Mouse (Mus musculus) brown adipose tissue, adult 24 weeks (tissue): ENCODE data around the gene Cnnm3. TPM values are rescaled to one million over a fixed set of nuclear protein-coding genes. Genes with fewer than 3 reads are reported as not detected.

Experiments
- H3K27ac ChIP-seq: fragments of 200-500 bp; replicated peaks from 2 replicates; pipeline ENCODE4 v1.5.1; 2012; ENCODE audit warnings: low read depth, mild to moderate bottlenecking, low read length
- H3K4me1 ChIP-seq: fragments of 200-500 bp; 2 replicates; pipeline ENCODE4 v1.6.1; 2012; ENCODE audit warnings: low read length, mixed read lengths; ENCODE audit not compliant: control insufficient read depth, insufficient read depth, insufficient read length
- H3K4me3 ChIP-seq: fragments of 200-500 bp; 2 replicates; pipeline ENCODE4 v1.5.1; 2012; ENCODE audit warnings: low read depth, mild to moderate bottlenecking, low read length, moderate library complexity; ENCODE audit not compliant: insufficient read depth
- polyA plus RNA-seq: library from polyadenylated mRNA; stranded (reverse); fragments of >200 nt; gene quantifications from 2 replicates; pipeline ENCODE4 v1.2.4, GENCODE M21; 2012; ENCODE audit not compliant: missing spikeins, insufficient read depth, insufficient read length

Gene Cnnm3
- polyA plus RNA-seq, result 7.2 and 7.3 TPM in 2 replicates

- Histone ChIP-seq H3K4me3 (peak within 1 kb of the TSS; percentile 89), H3K4me1 (0 out of 2 replicates have a peak, but pooled peaks cover 9% of the 10 kb centered on the region), H3K27ac (peak within 1 kb of the TSS; percentile 50)
Observed at GRCm38 (mm10) chr1:36511289-36512021, at the start of gene Cnnm3. TSS of gene Cnnm3 (plus strand) at chr1:36511867.

- no peaks in the 10 kb centered on the region for H3K4me1 ChIP-seq
- no peak overlapping the region for H3K4me3 ChIP-seq
- no peak overlapping the region for H3K27ac ChIP-seq
Observed at GRCm38 (mm10) chr1:36465641-36466160, 46.0 kb upstream of the Cnnm3 start.

GRCm38 (mm10) chr1:36467446-36467845 lies 44.2 kb upstream of the Cnnm3 start:
- Histone ChIP-seq H3K4me1 (peaks cover 5% of the 10 kb centered on the region; the same call in 1 of the 2 replicates), H3K4me3 (no peak overlapping the region)

GRCm38 (mm10) chr1:36469811-36470444 lies 41.7 kb upstream of the Cnnm3 start:
- H3K4me3 ChIP-seq, result no peak overlapping the region
- H3K4me1 ChIP-seq, result peaks cover 23% of the 10 kb centered on the region
- H3K27ac ChIP-seq, result no peak overlapping the region

More at GRCm38 (mm10) chr1:36467446-36467845, 44.2 kb upstream of the Cnnm3 start:
- H3K27ac ChIP-seq, result no peak overlapping the region

DNA sequence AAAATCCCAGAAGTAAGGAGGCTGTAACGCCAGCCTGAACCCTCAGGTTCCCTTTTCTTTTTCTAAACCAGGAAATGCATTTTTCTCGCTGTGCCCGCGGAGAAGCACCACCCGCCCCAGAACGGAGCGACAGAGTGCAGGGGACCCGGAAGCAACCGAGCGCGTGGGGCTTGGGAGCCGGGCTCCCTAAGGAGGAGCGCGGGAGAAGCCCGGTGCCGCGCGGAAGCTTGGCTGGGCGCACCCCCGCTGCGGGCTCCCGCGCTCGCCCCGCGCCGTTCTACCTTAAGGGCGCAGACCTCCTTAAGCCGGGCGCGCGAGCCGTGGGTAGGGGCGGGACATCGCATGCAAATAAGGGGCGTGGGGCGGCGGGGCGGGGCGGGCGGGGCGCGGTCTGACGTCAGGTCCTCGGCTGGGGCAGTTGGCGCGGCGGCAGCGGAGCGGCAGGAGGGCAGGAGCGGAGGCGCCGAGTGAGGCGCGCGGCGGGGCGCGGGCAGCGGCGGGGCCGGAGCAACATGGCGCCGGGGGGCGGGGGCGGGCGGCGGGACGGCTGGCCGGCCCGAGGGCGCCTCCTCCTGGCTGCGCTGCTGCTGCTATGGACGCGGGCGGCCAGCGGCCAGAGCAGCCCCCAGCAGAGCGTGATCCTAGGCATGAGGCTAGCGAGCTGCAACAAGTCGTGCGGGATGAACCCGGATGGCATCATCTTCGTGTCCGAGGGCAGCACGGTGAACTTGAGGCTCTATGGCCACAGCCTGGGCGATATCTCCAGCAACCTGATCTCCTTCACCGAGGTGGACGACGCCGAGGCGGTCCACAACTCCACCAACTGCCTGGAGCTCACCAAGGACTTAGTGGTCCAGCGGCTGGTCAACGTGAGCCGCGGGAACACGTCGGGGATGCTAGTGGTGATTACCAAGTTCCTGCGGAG lies 40.2 kb upstream of the Cnnm3 start, which contains the start of gene Cnnm4:
Cnnm4 (plus strand) TSS at position 440 of the 925 bp plus-strand sequence.
- peak within 1 kb of the TSS; percentile 76 for H3K27ac ChIP-seq
- peaks cover 30% of the 10 kb centered on the region for H3K4me1 ChIP-seq
- peak within 1 kb of the TSS; percentile 98 for H3K4me3 ChIP-seq

GRCm38 (mm10) chr1:36472106-36472440 lies 39.6 kb upstream of the Cnnm3 start:
- peaks cover 30% of the 10 kb centered on the region for H3K4me1 ChIP-seq
- H3K4me3 ChIP-seq, result peak overlapping the region; percentile 64
- H3K27ac ChIP-seq, result no peak overlapping the region

DNA sequence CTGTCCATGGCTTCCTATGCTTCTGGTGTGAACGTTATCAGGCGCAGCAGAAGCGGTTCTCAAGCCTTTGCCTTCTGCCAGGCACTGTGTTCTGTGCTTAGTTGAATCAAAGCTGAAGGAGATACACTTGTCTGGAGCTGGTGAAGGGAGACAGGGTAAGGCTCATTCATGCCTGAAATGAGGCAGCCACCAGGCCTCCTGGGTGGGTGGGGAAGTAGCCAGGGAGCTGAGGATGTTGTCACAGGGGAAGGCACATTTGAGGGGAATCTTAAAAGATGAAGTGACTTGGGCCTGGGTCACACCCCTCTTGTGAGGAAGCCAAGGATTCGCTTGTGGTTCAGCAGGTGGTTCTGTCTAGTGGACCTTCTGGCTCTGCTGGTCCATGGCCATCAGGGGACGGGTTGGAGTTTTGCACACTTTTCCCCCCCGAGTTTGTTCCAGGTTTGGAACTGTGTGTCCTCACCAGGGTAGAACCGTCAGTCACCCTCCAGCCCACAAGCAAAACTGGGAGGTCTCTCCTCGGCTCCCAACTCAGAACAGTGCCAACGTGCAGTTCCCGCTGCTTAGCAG lies 38.4 kb upstream of the Cnnm3 start:
- Histone ChIP-seq H3K27ac (no peak overlapping the region), H3K4me1 (peaks cover 30% of the 10 kb centered on the region), H3K4me3 (0 out of 2 replicates have a peak overlapping the region, but pooled peaks have one; percentile 13)

GRCm38 (mm10) chr1:36474646-36475045 lies 37.0 kb upstream of the Cnnm3 start:
- no peak overlapping the region for H3K27ac ChIP-seq
- H3K4me3 ChIP-seq, result no peak overlapping the region
- H3K4me1 ChIP-seq, result peaks cover 30% of the 10 kb centered on the region

- H3K4me1 ChIP-seq, result peaks cover 30% of the 10 kb centered on the region
- H3K4me3 ChIP-seq, result no peak overlapping the region
- H3K27ac ChIP-seq, result no peak overlapping the region
Observed at GRCm38 (mm10) chr1:36475480-36476110, 36.1 kb upstream of the Cnnm3 start.

DNA sequence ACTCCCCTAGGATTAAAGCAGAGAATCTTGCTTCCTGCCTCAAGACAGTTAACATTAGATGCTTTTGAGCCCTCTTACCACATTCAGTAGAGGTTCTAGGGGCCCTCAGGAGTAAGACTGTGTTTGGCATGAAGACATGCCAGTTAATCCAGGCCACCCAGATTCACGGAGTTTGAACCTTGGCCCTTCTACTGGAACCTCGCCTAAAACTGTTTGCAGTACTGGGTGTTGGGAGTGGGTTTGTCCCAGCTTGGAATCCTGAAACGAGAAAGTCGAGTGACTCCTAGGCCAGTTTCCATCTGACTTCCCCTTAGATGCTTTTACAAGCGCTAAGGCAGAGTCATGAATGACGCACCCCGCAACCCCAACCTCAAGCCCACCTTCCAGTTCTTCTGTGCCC lies 35.2 kb upstream of the Cnnm3 start:
- Histone ChIP-seq H3K4me1 (peaks cover 30% of the 10 kb centered on the region), H3K27ac (no peak overlapping the region)

DNA sequence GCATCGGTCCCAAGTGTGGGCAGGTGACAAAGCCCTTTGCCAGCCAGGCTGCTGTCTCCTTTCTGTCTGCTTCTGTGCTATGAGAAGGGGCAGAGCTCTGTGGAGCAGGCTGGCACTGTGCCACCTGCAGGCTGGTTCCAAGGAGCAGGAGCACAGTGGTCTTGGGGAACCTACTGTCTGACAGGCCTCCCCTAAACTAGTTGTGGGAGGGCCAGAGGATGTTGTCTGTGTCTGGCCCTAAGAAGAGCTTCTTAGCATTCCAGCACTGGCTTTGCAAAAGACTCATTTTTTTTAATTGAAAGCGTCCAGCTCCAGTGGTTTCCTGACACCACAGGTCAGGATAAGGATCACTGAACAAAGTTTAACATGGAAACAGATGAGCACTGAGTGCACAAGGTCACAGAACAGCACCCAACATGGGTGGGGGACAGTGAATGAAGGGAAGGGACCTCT lies 33.3 kb upstream of the Cnnm3 start:
- no peak overlapping the region for H3K4me3 ChIP-seq
- H3K4me1 ChIP-seq, result peaks cover 16% of the 10 kb centered on the region

More for the DNA sequence above, 35.2 kb upstream of the Cnnm3 start:
- no peak overlapping the region for H3K4me3 ChIP-seq

GRCm38 (mm10) chr1:36479903-36480899 lies 31.5 kb upstream of the Cnnm3 start:
- Histone ChIP-seq H3K4me1 (peaks cover 4% of the 10 kb centered on the region; the same call in 1 of the 2 replicates), H3K4me3 (no peak overlapping the region), H3K27ac (no peak overlapping the region)

More for the DNA sequence above, 33.3 kb upstream of the Cnnm3 start:
- H3K27ac ChIP-seq, result no peak overlapping the region

DNA sequence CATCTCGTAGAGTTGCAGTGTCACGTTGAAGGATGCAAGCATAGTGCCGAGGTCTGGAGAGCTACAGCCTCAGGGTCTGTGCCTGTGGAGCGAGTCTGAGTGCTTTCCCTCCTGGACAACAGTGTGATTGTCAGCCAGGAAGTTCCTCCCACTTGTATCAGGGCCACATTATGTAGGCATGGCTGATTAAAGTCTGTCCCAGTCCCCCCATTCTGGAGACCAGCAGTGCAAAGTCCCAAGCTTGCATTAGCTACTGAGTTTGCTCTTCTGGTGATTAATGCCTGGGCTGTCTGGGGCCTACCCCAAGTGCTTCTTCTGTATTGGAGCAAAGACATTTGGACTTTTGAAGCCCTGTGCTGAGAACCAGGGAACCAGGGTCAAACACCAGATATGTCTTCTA lies 27.8 kb upstream of the Cnnm3 start:
- no peak overlapping the region for H3K27ac ChIP-seq
- no peaks in the 10 kb centered on the region for H3K4me1 ChIP-seq
- H3K4me3 ChIP-seq, result no peak overlapping the region
